Mouse (Mus musculus): Measurements from ENCODE around the gene Rsph1.

Rsph1 gene

DNA sequence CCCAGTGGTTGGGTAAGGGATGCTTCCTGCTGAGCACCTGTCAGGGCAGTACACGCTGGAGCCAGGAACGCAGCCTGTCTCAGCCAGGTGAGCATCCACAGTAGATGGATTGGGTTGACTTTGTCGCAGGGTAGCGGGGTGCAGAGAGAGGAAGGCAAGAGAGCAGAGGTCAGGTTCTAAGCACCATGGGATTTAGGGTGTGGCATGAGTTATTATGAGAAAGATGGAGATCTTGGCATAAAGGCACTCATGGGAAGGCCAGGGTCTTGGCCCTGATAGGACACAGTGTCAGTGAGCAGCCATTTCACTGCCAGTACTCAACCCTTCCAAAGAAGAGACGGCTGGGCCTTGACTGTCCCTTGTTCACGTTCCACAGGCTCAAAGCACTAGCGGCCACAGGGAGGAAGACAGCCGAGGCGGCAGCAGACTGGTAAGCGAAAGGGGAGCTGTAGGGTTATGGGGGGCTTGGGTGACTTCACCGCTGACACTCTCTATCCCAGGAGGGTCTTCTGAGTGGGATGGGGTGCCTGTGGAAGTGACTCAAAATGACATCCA, 67.7 kb downstream of the Rsph1 start:
- DNase-seq (ENCODE audit: low read depth, low spot score) = no peak

DNA sequence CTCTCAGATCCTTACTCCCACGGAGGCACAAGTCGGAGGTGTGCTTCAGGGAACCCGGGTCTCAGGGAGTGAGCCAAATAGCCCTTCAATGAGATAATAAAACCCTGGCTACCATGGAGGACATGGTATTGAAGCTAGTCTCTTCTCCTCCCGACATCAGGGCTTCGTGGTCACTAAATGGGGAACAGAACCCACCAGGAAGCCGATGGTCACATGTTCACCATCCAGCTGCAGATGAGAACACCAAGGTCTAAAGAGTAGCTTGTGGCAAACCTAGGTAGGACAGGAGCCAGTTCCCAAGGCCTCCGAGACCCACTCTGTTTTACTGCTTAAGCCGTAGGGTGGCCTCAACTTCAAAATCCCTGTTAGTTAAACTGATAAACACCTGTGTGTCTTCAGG, 68.5 kb downstream of the Rsph1 start:
- no peak for DNase-seq (ENCODE audit: low read depth, low spot score)

- no peak for DNase-seq (ENCODE audit: low read depth, low spot score)
These were observed 69.3 kb downstream of the Rsph1 start, which contains the start of gene Ubash3a for GRCm38 (mm10) chr17:31207771-31208334. Ubash3a (plus strand) TSS chr17:31207873.

All from skeletal muscle tissue, adult 2 months (tissue).